Mouse (Mus musculus) cerebellum, adult 2 months (tissue): ENCODE measurements around the gene Twf1.

Experiments
- CTCF ChIP-seq: fragments of 200-500 bp; IDR thresholded peaks from 2 replicates; pipeline ENCODE4 v1.5.1; 2011; ENCODE audit warnings: low read depth, mild to moderate bottlenecking, control low read depth, low read length, moderate library complexity, borderline replicate concordance; ENCODE audit not compliant: insufficient read depth
- POLR2A ChIP-seq: fragments of 200-500 bp; IDR thresholded peaks from 2 replicates; pipeline ENCODE4 v1.6.1; 2011; ENCODE audit warnings: low read length, control low read depth, borderline replicate concordance; ENCODE audit not compliant: insufficient read depth

DNA sequence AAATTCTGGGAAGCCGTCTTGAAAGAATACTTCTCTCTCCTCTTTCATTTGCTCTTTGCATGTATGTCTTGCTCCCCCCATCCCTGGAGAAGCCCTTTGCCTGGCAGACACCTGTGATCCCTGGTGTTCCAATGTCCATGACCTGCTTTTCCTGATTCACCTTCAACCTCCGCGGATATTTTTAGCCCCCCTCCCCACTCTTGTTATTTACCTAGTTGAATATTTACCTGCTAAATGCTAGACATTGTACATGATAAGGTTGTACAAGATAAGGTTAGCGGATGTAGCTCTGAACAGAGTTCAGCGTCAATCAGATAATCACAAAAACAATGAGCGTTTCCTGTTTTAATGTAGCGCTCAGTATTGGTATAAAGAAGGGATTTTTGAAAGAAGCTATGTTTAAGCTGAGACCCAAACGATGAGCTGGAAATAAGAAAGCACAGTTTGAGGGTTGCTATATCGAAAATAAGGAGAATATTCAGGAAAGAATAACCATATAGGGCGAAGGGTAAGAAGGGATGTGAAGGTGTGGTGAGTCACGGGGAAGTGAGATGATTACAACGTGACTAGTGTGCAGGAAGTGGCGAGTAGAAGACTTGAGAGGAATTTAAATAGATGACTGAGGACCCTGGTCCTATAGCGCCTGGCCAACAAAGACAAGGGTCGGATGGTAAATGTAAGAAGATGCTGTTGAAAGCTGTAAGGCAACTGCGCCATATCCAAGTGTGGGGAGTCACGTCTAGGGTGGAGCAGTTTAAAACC lies 30.6 kb downstream of the Twf1 start:
- no peak for TF ChIP-seq CTCF
- TF ChIP-seq POLR2A = no peak
